Mouse (Mus musculus): ENCODE data around the gene Phc1.

The Phc1 gene

GRCm38 (mm10) chr6:122337546-122337945 is 2.8 kb downstream of the Phc1 start:
- DNase-seq: no peak

- DNase-seq: no peak
These were observed 5.5 kb downstream of the Phc1 start for GRCm38 (mm10) chr6:122334786-122335340.

- DNase-seq: no peak
These were observed 7.2 kb downstream of the Phc1 start for GRCm38 (mm10) chr6:122333081-122333612.

- no peak for DNase-seq
These were observed 14.9 kb downstream of the Phc1 start for GRCm38 (mm10) chr6:122325361-122325975.

- DNase-seq: no peak
These were observed 21.6 kb downstream of the Phc1 start for GRCm38 (mm10) chr6:122318726-122319125.

- DNase-seq: no peak
These were observed 30.1 kb downstream of the Phc1 start for GRCm38 (mm10) chr6:122310187-122310820.

GRCm38 (mm10) chr6:122309446-122309960 is 30.9 kb downstream of the Phc1 start:
- no peak for DNase-seq

GRCm38 (mm10) chr6:122308505-122309393 is 31.6 kb downstream of the Phc1 start, which contains the start of gene M6pr:
Gene M6pr, plus strand, starts transcription at chr6:122308720.
- DNase-seq: peak; percentile 91 to 97

- DNase-seq: no peak
These were observed 32.2 kb downstream of the Phc1 start for GRCm38 (mm10) chr6:122308136-122308504.

- no peak for DNase-seq
These were observed 33.7 kb downstream of the Phc1 start for GRCm38 (mm10) chr6:122306707-122307106.

GRCm38 (mm10) chr6:122304790-122305555 is 35.4 kb downstream of the Phc1 start:
- DNase-seq: no peak

- DNase-seq: peak; percentile 60 to 69
These were observed 36.0 kb downstream of the Phc1 start for GRCm38 (mm10) chr6:122304355-122304754.

- no peak for DNase-seq
These were observed 36.8 kb downstream of the Phc1 start for GRCm38 (mm10) chr6:122303526-122303925.

GRCm38 (mm10) chr6:122302661-122303060 is 37.7 kb downstream of the Phc1 start:
- no peak for DNase-seq

- DNase-seq: no peak
These were observed 38.2 kb downstream of the Phc1 start for GRCm38 (mm10) chr6:122302121-122302520.

GRCm38 (mm10) chr6:122299621-122300133 is 40.7 kb downstream of the Phc1 start:
- DNase-seq: no peak

- DNase-seq: no peak
These were observed 42.1 kb downstream of the Phc1 start for GRCm38 (mm10) chr6:122298223-122298609.

- DNase-seq: no peak
These were observed 42.8 kb downstream of the Phc1 start for GRCm38 (mm10) chr6:122297279-122298222.

- DNase-seq: no peak
These were observed 43.5 kb downstream of the Phc1 start for GRCm38 (mm10) chr6:122296918-122297278.

- DNase-seq: no peak
These were observed 45.1 kb downstream of the Phc1 start for GRCm38 (mm10) chr6:122295242-122295641.

- no peak for DNase-seq
These were observed 46.1 kb downstream of the Phc1 start for GRCm38 (mm10) chr6:122294290-122294689.

Measured in thymus, postnatal 36 days (tissue).